Mouse (Mus musculus) layer of hippocampus, adult 9-11 months (tissue): Measurements from ENCODE around the gene Fam84a.

Experiments
- DNase-seq: peaks from one replicate; pipeline ENCODE4 v3.0.0; 2022

The Fam84a gene

DNA sequence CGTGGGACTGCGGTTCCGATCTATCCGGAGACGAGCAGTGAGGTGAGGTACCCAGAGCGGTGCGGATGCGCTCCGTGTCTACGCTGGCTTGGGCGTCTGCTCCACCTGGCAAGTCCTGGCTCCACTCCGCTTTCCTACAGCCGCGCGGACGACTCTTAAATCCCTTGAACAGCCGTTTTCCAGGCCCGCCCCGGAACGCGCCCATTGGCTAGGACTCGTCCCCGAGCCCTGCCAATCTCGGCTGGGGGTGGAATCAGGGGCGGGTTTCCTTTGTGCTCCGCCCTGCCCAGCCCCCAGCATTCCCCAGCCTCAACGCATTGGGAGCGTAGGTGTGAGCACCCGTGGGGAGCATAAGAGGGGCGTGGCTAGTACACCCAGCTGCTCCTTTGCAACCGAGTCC lies at the start of gene Fam84a:
Gene Fam84a, minus strand, starts transcription at position 134 of the 400 bp plus-strand sequence.
- DNase-seq = peak; percentile 96

DNA sequence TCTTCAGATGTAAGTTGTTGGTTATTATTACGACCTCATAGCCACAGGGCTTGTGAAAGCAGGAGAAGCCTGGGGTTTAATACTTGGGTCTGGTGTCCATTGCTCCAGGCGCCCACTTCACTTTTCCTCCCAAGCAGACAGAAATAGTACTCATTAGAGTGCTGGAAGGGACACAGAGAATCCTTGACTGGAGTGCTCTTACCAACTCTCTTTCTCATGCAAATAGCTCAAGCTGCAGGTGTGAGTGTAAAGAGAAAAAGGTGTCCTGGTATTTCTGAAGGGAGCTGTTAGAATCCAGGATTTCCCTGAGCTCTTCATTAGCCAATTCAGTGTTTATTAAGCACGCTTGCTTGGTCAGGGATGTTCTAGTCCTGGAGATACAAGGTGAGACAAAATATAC lies 43.6 kb upstream of the Fam84a start:
- no peak for DNase-seq

DNA sequence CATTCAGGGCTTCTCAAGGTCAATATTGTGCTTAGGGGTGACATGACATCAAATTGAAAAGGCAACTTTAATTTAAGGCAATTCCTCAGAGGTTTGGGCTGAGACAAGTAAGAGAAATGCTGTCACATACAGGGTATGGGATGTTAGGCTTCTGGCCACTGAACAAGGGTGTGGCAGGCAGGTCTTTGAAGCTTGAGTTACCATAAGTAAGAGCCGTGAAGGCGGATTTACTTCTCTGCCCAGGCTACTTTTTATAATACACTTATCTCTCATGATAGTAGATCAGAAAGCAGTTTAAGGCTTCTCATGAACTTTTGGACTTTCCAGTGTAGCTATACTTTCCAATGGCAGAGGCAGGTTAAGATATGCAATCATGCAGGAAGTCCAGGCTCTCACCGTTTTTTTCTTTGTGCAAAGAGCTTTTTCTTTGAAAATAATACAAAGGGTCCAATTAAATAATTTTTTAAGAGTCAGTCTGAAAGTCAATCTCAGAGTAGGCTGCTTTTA lies 34.9 kb upstream of the Fam84a start:
- no peak for DNase-seq

DNA sequence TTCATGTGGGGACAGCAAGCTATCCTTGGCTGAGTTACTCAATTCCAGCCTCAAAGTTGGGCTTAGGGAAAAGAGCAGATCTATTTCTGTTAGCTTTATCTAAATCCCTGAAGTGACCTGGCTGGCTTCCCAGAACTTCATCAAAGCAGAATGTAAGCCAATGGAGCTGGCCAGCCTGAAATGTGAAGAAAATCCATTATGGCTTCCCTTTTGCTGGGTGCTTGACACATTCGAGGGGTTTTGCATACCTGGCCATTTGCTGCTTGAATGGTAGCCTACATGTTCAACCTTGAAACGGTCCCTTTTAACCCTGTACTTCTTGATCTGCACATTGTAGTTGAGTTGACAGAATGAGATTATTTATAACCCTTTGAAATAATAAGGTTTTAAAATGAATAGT lies 13.9 kb upstream of the Fam84a start:
- no peak for DNase-seq

DNA sequence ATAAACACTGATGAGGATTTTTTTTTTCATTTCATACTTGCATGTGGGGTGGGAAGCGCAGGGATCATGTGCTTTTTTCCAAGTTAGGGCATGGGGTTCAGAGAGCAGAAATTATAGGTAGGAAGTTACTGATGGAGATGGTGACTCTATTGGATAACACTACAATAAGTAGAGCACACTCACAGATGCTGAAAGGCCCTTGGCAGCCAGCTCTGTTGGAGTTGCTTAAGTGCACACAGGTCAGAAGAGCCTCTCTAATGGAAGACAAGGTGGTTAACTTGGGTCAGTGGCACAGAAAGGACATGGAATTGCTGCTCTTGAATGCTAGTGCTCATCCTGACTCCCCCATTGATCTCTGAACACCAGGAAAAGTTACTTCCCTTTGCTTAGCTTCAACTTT lies 13.1 kb upstream of the Fam84a start:
- no peak for DNase-seq

DNA sequence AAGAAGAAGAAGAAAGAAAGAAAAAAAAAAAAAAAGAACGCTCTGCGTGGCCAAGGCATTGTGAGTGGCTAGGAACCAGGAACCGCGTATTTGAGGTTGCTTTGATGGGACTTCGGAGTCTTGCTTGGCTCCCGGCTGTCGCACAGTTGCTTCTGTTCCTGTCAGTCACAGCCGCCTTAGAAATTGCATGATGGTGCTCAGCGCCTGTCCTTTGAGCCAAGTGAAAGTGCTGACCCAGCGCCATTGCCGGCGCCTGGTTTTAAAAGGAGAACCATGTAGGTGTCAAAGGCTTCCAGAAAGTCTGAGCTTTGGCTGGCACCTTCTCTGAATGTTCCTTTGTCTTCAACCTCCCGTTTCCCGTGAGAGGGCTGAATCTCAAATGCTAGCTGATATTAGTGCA lies 572 bp upstream of the Fam84a start:
- DNase-seq = peak; percentile 47

DNA sequence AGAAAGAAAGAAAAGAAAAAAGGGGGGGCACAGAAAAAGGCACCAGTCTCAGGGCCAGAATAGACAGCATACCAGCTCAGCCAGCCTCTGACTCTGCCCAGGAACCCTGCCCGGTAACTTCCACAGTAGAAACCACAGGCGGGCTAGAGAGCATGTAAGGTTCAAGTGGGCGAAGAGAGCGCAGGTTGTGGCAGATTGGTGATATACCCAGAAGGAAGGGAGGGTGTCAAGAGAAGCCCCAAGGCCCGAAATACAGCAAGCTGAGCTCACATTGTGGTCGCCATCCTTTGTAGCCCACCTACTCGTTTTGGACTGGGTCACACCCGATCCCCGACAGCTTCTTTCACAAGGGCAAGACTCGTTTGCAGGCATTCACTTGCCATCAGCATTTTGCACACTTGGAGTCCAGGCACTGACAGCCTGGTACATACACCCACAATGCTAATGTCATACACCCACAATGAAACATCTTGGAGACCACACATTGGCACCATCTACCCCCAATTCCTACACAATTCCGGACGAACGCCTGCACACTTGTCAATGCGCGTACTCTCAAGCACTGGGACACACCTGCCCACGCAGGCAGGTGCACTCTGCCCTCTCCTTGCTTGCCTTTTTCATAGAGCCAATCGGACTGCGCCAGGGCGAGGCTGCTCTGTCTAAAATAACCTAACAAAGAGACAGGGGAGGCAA lies 770 bp downstream of the Fam84a start:
- DNase-seq = peak; percentile 86

DNA sequence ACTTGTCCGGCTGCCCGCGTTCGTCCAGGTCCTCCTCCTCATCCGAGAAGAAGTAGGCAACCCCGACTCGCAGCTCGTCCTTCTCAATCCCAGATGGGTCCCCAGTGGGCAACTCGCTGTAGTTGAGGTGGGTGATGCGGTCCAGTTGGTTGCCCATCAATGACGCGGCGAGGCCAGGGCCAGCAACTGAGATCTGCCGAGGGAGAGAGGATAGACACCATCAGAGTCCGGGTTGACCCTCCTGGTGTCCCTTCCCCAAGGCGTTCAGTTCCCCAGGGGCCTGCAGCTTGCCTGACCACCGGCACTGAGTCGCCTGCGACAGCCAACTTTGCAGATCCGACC lies 1.3 kb downstream of the Fam84a start:
- DNase-seq = no peak

DNA sequence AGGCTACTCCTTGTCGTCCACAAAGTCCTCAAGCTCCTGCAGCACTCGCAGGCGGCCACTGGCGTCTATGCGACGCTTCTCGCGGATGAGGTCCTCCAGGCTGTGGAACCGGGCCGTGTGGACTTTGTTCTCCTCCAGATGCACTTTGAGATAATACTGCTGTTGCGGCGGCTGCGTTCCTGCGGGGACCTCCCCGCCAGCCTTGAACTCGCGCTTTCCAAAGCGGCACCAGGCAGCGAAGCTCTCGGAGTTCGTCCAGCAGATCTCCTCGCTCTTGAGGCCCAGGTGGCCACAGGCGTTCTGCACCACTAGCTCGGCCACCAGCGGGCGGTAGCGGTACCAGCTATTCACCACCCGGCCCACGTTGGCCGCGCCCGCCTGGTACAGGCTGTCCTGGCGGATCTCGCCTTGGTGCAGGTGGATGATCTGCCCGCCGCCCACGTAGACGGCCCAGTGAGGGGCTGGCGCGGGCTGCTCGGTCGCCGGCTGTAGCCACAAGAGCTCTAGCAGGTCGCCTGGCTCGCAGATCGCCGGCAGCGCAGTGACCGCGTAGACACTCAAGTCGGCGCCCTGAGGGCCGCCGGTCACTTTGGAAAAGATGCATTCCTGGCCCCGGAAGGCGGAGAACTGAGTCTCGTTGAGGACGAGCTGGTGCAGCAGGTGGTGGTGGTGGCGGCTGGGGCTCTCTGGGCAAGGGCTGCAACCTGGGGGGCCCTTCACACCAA lies 1.8 kb downstream of the Fam84a start:
- peak; percentile 79 for DNase-seq

DNA sequence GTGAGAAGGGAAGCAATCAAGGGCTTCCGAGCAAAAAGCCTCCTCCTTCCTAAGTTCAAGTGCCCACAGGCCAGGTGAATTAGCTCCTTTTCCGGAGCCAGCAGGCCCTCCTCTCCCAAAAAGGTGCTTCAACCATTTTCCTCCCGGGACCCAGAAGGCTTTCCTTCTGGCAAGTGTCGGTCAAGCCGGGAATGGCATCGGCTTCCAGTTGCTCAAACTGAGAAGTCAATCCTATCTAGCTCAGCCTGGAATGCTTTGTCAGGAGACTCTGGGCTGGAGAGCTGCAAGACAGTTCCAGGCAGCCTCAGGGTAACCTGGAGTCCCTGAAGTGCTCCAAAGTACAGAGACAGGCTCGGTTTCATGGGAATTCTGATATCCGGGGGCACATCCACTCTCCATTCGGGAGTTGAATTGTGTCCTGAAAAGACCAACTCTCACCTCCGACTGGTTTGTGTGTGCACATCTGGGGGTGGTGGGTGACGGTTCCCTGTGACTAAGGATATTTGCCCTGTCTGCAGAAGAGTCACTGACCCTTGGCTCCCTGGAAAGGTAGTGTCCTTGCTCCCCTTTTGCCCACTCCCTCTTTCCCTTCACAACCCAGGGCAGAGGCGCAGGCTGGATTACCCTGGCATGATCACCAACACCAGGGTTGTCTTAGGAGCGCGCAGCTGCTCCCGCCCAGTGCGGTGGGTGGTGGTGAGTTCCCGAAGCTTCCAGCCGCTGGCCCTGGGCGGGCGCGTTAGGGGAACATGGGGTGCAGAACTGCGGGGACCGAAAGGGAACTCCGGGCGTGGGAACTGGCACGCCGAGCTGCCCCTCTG lies 2.6 kb downstream of the Fam84a start:
- no peak for DNase-seq

DNA sequence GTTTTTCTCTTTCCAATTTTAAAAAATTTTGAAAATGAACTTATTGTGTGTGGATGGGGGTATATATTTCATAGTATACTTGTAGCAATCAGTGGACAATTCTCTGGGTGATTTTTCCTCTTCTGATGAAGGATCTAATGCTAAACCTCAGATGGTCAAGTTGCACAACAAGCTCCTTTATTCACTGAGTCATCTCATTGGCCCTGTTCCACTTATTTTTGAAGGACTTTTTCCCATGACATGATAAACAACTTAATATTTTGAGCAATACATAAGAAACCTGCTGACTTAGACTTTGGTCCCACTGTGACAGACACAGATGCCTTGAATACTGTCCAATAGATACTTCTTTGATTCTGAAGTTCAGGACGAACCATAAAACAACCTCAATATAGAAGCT lies 14.8 kb downstream of the Fam84a start:
- no peak for DNase-seq

DNA sequence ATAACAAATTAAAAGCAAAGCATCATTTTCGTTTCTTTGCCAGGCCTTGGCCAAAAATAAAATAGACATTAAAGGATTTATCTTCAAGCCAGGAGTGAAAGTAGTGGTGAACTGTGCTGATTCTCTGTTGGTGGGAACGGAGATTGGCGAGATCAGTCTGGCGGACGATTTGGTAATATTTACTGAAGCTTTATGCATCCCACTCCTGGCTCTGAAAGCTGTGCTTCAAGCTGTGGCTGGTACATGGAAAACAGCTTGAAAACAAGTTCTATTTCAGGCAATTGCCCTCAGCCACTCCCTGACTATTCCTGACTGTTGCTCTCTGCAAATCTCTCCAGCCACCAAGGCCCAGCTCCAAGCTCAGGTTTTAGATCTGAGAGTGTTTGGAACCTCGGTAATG lies 37.1 kb downstream of the Fam84a start:
- peak; percentile 71 for DNase-seq

DNA sequence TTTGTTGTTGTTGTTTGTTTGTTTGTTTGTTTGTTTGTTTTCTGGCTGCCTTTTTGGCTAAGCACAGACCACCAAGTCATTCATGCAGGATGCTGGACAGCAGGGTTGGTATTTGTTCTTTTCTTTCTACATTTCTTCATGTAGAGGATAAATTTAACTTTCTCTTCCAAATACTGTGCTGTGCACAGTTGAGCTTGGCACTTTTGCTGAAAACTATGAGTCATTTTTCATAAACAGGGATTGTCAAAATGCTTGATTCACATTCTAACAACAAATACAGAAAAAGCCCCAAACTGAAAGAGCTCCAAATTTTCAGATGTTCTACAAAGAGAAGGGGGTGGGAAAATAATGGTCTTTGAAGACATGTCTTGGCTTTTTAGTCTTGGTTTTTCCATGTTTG lies 54.9 kb downstream of the Fam84a start:
- peak; percentile 12 for DNase-seq
